Mouse (Mus musculus) cerebellum, postnatal 10 days (tissue): ENCODE data around the gene Ifngr2.
"Not testable (repeated sequence)": the region's sequence is repeated elsewhere in the genome, so short reads cannot be mapped to it uniquely, and the experiment has no call there.

Experiments
- DNase-seq, 2 experiments: peaks; one replicate each; pipeline ENCODE4 v3.0.0; 2021; ENCODE audit warnings: mixed read lengths in 2 of 2

Gene Ifngr2

GRCm38 (mm10) chr16:91546836-91547741 is at the start of gene Ifngr2:
Gene Ifngr2, plus strand, starts transcription at chr16:91547072.
- DNase-seq = peak; percentile 78 to 81

GRCm38 (mm10) chr16:91498041-91498440 is 48.8 kb upstream of the Ifngr2 start:
- DNase-seq = no peak

GRCm38 (mm10) chr16:91504701-91505100 is 42.2 kb upstream of the Ifngr2 start:
- peak; percentile 48 to 54 for DNase-seq

- peak; percentile 87 to 89 for DNase-seq
Measured at GRCm38 (mm10) chr16:91505116-91505601, 41.7 kb upstream of the Ifngr2 start.

GRCm38 (mm10) chr16:91506396-91506795 is 40.5 kb upstream of the Ifngr2 start:
- DNase-seq = peak; percentile 40 to 51

GRCm38 (mm10) chr16:91512161-91512787 is 34.6 kb upstream of the Ifngr2 start:
- DNase-seq = peak; percentile 88 to 93

- no peak for DNase-seq
Measured at GRCm38 (mm10) chr16:91513099-91513498, 33.8 kb upstream of the Ifngr2 start.

- DNase-seq = no peak
Measured at GRCm38 (mm10) chr16:91517020-91517419, 29.9 kb upstream of the Ifngr2 start.

- no peak for DNase-seq
Measured at GRCm38 (mm10) chr16:91522040-91522439, 24.8 kb upstream of the Ifngr2 start.

- DNase-seq = no peak
Measured at GRCm38 (mm10) chr16:91522479-91523309, 24.2 kb upstream of the Ifngr2 start.

- DNase-seq = no peak
Measured at GRCm38 (mm10) chr16:91524206-91524605, 22.7 kb upstream of the Ifngr2 start.

- no peak for DNase-seq
Measured at GRCm38 (mm10) chr16:91526274-91526673, 20.6 kb upstream of the Ifngr2 start.

GRCm38 (mm10) chr16:91527051-91527450 is 19.8 kb upstream of the Ifngr2 start:
- DNase-seq = peak; percentile 40 to 46

GRCm38 (mm10) chr16:91527500-91527899 is 19.4 kb upstream of the Ifngr2 start:
- DNase-seq = no peak

- peak; percentile 54 to 58 for DNase-seq
Measured at GRCm38 (mm10) chr16:91528578-91528977, 18.3 kb upstream of the Ifngr2 start.

GRCm38 (mm10) chr16:91530830-91531229 is 16.0 kb upstream of the Ifngr2 start:
- DNase-seq = not testable (repeated sequence)

GRCm38 (mm10) chr16:91531856-91532255 is 15.0 kb upstream of the Ifngr2 start:
- DNase-seq = no peak

GRCm38 (mm10) chr16:91532429-91532828 is 14.4 kb upstream of the Ifngr2 start:
- DNase-seq = no peak

GRCm38 (mm10) chr16:91533097-91534001 is 13.5 kb upstream of the Ifngr2 start:
- no peak for DNase-seq

GRCm38 (mm10) chr16:91534477-91534876 is 12.4 kb upstream of the Ifngr2 start:
- peak; percentile 70 to 74 for DNase-seq

GRCm38 (mm10) chr16:91534888-91535287 is 12.0 kb upstream of the Ifngr2 start:
- DNase-seq = no peak

- DNase-seq = no peak
Measured at GRCm38 (mm10) chr16:91536372-91536771, 10.5 kb upstream of the Ifngr2 start.
